In genomic region chr4:97618668-97619373, GRCm38 (mm10) we compare ENCODE assay signal across 9 mouse cellular contexts.
DNase-seq lines count a peak whose midpoint lies in the region; ATAC-seq and TF ChIP-seq lines count a peak whose summit lies in the region.
"Had no signal": no experiment of that assay in that cellular context is flagged by ENCODE, and none has a peak within 500 bp of the region (broad histone marks: within the 10 kb centered on the region; RNA-seq: fewer than 3 reads in every experiment).

No protein-coding gene starts in this region.

- no peak overlapping the region for H3K9ac ChIP-seq in kidney, embryonic 15.5 days
- no peak overlapping the region for H3K9ac ChIP-seq in intestine, embryonic 15.5 days

- H3K4me2 ChIP-seq in kidney, embryonic 15.5 days: 0 out of 2 replicates have a peak overlapping the region, but pooled peaks have one; percentile 2
- no peak overlapping the region for H3K4me2 ChIP-seq in intestine, embryonic 15.5 days (replicated peaks)

- no peaks in the 10 kb centered on the region for H3K27me3 ChIP-seq in kidney, embryonic 15.5 days
- H3K27me3 ChIP-seq in kidney, adult 2 months (replicated peaks; ENCODE audit: control insufficient read depth, insufficient read depth, low read length): no peaks in the 10 kb centered on the region
- H3K27me3 ChIP-seq in intestine, embryonic 15.5 days (replicated peaks): no peaks in the 10 kb centered on the region

- TF ChIP-seq CTCF in kidney, adult 2 months (conservative IDR thresholded peaks at IDR 0.05; ENCODE audit: insufficient read depth, insufficient read length, low read depth, low read length): no peak

- H3K4me1 ChIP-seq in kidney, embryonic 15.5 days: peaks cover 6% of the 10 kb centered on the region
- no peaks in the 10 kb centered on the region for H3K4me1 ChIP-seq in kidney, adult 2 months (ENCODE audit: control insufficient read depth, insufficient read depth, low read length)
- no peaks in the 10 kb centered on the region for H3K4me1 ChIP-seq in intestine, embryonic 15.5 days (replicated peaks)

- WGBS in kidney, embryonic 15.5 days: 52% methylated on average over 15 of the region's 15 CpGs
- WGBS in kidney, adult 2 months: 51% methylated on average over 15 of the region's 15 CpGs
- WGBS in intestine, embryonic 15.5 days: 52% methylated on average over 15 of the region's 15 CpGs

- ATAC-seq in kidney, embryonic 15.5 days (replicated peaks; ENCODE audit: low FRiP score): 0 out of 2 replicates have a peak, but pooled peaks have one; percentile 49
- peak; percentile 61; the same call in 1 of the 2 replicates for ATAC-seq in intestine, embryonic 15.5 days

- H3K9me3 ChIP-seq in kidney, embryonic 15.5 days (replicated peaks): no peaks in the 10 kb centered on the region
- H3K9me3 ChIP-seq in intestine, embryonic 15.5 days: no peaks in the 10 kb centered on the region

- H3K36me3 ChIP-seq in kidney, embryonic 15.5 days: no peaks in the 10 kb centered on the region
- no peaks in the 10 kb centered on the region for H3K36me3 ChIP-seq in kidney, adult 2 months (ENCODE audit: control insufficient read depth, insufficient read depth, low read length)
- no peaks in the 10 kb centered on the region for H3K36me3 ChIP-seq in intestine, embryonic 15.5 days

- TF ChIP-seq POLR2A in kidney, adult 2 months (IDR thresholded peaks at IDR 0.05; ENCODE audit: low read depth, low read length): no peak

- H3K4me3 ChIP-seq in kidney, embryonic 15.5 days (replicated peaks): no peak overlapping the region
- H3K4me3 ChIP-seq in kidney, adult 2 months (ENCODE audit: insufficient read depth, low read depth, low read length): no peak overlapping the region
- no peak overlapping the region for H3K4me3 ChIP-seq in intestine, embryonic 15.5 days (replicated peaks)
- H3K4me3 ChIP-seq: erythroblast, embryonic 14.5 days had no signal

- no peak overlapping the region for H3K27ac ChIP-seq in kidney, embryonic 15.5 days
- no peak overlapping the region for H3K27ac ChIP-seq in kidney, adult 2 months (ENCODE audit: insufficient read depth, low read depth, low read length)
- no peak overlapping the region for H3K27ac ChIP-seq in intestine, embryonic 15.5 days

- DNase-seq in kidney, adult 2 months: no peak
- peak; percentile 20 for DNase-seq in cerebellum, adult 8-10 months
- DNase-seq in gastrocnemius, postnatal 10 days: peak; percentile 57
- peak; percentile 6 for DNase-seq in lung, postnatal 36 days
- DNase-seq in thymus, postnatal 14 days: peak; percentile 11
- no peak for DNase-seq in urinary bladder, postnatal 4 days (ENCODE audit: low spot score in 2 of 2)

Comparison
In these comparisons a context has a peak if more than half of its experiments do, and no peak if none do; other contexts are left out.
1. DNase-seq: peak in cerebellum, adult 8-10 months (single experiment), gastrocnemius, postnatal 10 days (single experiment), lung, postnatal 36 days (single experiment) and thymus, postnatal 14 days (single experiment); none in kidney, adult 2 months (single experiment) and urinary bladder, postnatal 4 days (0 of 2).